Mouse (Mus musculus) embryonic facial prominence, embryonic 10.5 days (tissue): ENCODE data around the gene Itpr2. TPM values are rescaled to one million over a fixed set of nuclear protein-coding genes. Genes with fewer than 3 reads are reported as not detected.

Experiments used
- DNase-seq: peaks from one replicate; pipeline ENCODE4 v3.0.0-alpha.2; 2017; ENCODE audit warnings: low spot score
- H3K27ac ChIP-seq: fragments of 300-500 bp; sonication (generic); replicated peaks from 2 replicates; pipeline ENCODE4 v1.5.1; 2016; ENCODE audit warnings: mild to moderate bottlenecking
- H3K27me3 ChIP-seq: fragments of 300-500 bp; sonication (generic); replicated peaks from 2 replicates; pipeline ENCODE4 v1.6.1; 2016; ENCODE audit warnings: low read depth, mild to moderate bottlenecking; ENCODE audit not compliant: poor library complexity, severe bottlenecking
- H3K36me3 ChIP-seq: fragments of 300-500 bp; sonication (generic); replicated peaks from 2 replicates; pipeline ENCODE4 v1.6.1; 2016; ENCODE audit warnings: mild to moderate bottlenecking, moderate library complexity
- H3K4me1 ChIP-seq: fragments of 300-500 bp; sonication (generic); 2 replicates; pipeline ENCODE4 v1.6.1; 2016
- H3K4me3 ChIP-seq: fragments of 300-500 bp; sonication (generic); 2 replicates; pipeline ENCODE4 v1.5.1; 2016; ENCODE audit warnings: mild to moderate bottlenecking, moderate library complexity
- H3K9me3 ChIP-seq: fragments of 300-500 bp; sonication (generic); 2 replicates; pipeline ENCODE4 v1.6.1; 2016; ENCODE audit warnings: mild to moderate bottlenecking
- WGBS: fragments of 180-500 bp; shearing (Covaris S2); methylation state at CpG from one replicate; pipeline ENCODE4 v1.1.7; 2016; 5-methylcytosine and 5-hydroxymethylcytosine counted together
- polyA plus RNA-seq: library from polyadenylated mRNA; unstranded; fragments of >200 nt; fragmentation: Nextera tagmentation; extraction: Ambion mirVana; gene quantifications from 2 replicates; pipeline ENCODE4 v1.2.1, GENCODE M21; 2016

The Itpr2 gene
- polyA plus RNA-seq, 1 experiment from 2014 or later = 4.5 TPM

DNA sequence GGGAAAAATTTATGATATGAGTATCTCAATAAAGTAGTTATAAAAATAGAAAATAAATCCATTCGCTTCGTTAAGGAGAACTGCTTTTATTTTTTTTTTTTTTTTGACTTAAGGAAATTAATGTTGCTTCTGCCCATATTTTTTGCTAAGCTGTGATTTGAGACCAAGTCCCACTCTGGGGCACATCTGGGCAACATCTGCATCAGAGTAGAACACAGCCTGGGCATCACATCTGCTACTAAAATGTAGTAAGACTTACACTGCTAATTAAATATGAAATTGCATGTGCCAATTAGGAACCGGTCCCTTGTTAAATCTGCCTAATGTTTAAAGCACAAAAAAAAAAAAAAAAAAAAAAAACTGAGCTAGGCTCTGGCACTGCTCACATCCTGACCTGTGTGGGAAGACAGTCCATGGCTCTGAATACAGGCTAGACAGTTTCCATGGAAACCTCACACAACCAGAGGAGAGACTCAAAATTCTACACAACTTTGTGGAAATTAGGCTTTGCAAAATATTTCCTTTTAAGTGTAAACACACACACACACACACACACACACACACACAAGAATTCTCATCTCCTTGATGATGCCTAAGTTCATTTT is 247.7 kb downstream of the Itpr2 start:
- Histone ChIP-seq H3K36me3 (no peaks in the 10 kb centered on the region), H3K4me3 (no peak overlapping the region), H3K4me1 (peaks cover 15% of the 10 kb centered on the region), H3K9me3 (peaks cover 6% of the 10 kb centered on the region; the same call in 1 of the 2 replicates), H3K27ac (no peak overlapping the region), H3K27me3 (no peaks in the 10 kb centered on the region)
- 82% methylated on average over 3 of the region's 3 CpGs for WGBS
- no peak for DNase-seq

DNA sequence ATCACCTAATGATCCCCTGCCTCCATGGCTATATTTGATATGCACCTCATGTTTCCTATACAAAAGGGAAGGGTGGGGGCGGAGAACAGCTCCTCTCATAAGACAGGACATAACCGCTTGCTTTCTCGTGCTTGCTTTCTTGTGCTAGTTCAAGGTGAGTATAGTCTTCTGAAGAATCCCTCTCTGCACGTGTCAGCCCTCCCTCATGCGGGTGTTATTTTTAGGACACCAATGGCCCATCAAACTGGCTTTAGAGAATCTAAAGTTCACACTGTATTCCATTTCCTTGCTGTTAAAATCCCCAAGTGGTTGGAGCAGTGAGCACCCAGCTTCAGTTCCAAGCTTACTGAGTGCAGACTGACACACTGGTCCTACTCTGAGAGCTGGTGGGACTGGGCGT is 252.9 kb downstream of the Itpr2 start:
- no peaks in the 10 kb centered on the region for H3K27me3 ChIP-seq
- H3K4me3 ChIP-seq = no peak overlapping the region
- 89% methylated on average over 6 of the region's 6 CpGs for WGBS
- H3K4me1 ChIP-seq = 0 out of 2 replicates have a peak, but pooled peaks cover 9% of the 10 kb centered on the region
- no peaks in the 10 kb centered on the region for H3K36me3 ChIP-seq
- H3K27ac ChIP-seq = no peak overlapping the region
- DNase-seq = no peak
- no peaks in the 10 kb centered on the region; the same call in 1 of the 2 replicates for H3K9me3 ChIP-seq

DNA sequence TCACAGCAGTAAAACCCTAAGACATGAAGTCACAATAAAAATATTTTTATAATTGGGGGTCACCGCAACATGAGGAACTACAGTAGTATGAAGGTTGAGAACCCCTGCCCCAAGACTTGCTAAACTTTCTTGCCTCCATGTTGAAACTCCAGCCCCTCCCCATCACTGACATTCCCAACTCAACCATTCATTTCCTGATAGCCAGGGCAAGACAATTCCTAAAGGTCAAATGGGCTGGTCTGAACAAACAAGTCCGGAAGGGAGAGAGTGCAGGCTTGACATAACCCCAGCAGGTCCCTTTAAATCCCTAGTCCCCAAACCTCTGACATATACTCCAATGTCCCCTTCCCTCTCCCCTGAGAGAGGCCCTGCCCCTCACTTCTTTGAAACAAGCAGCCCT is 253.7 kb downstream of the Itpr2 start:
- no peaks in the 10 kb centered on the region; the same call in 1 of the 2 replicates for H3K9me3 ChIP-seq
- no peaks in the 10 kb centered on the region for H3K36me3 ChIP-seq
- no peak overlapping the region for H3K27ac ChIP-seq
- H3K27me3 ChIP-seq = no peaks in the 10 kb centered on the region
- no peak overlapping the region for H3K4me3 ChIP-seq
- 0 out of 2 replicates have a peak, but pooled peaks cover 5% of the 10 kb centered on the region for H3K4me1 ChIP-seq
- no peak for DNase-seq
- WGBS = 71% methylated on average over 2 of the region's 2 CpGs

DNA sequence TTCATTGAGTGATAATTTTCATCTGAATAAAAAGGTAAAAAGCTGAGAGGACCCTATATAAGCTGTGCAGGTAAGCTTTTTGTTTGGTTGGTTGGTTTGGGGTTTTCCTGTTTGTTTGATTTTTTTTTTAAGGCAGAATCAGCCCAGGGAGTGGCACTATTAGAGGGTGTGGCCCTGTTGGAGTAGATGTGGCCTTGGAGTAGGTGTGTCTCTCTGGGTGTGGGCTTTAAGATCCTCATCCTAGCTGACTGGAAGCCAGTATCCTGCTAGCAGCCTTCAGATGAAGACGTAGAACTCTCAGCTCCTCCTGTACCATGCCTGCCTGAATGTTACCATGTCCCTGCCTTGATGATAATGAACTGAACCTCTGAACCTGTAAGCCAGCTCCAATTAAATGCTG is 254.1 kb downstream of the Itpr2 start:
- Histone ChIP-seq H3K9me3 (no peaks in the 10 kb centered on the region; the same call in 1 of the 2 replicates), H3K4me3 (no peak overlapping the region), H3K27me3 (no peaks in the 10 kb centered on the region), H3K36me3 (no peaks in the 10 kb centered on the region), H3K4me1 (0 out of 2 replicates have a peak, but pooled peaks cover 9% of the 10 kb centered on the region), H3K27ac (no peak overlapping the region)
- 80% methylated on average over 1 of the region's 1 CpGs for WGBS
- DNase-seq = no peak

DNA sequence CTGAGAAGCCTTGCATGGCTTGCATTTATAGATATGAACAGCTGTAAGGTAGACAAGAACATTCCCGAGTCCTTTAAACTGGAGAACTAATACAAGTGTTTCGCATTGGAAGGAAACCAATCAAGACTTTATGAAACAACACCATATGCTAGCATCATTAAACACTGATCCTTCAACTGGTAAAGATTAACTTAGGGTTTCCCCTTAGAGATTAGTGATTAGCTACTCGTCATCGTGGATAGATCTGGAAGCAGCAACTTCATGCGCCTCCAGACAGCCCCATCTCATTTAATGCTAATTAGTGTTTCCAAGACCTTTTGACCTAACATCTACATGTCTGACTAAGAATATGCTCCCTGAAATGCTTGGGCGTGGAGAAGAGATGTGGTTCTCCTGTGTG is 255.7 kb downstream of the Itpr2 start:
- WGBS = 74% methylated on average over 6 of the region's 6 CpGs
- no peak overlapping the region for H3K27ac ChIP-seq
- no peak overlapping the region for H3K4me3 ChIP-seq
- 0 out of 2 replicates have a peak, but pooled peaks cover 13% of the 10 kb centered on the region for H3K4me1 ChIP-seq
- no peaks in the 10 kb centered on the region for H3K27me3 ChIP-seq
- H3K9me3 ChIP-seq = no peaks in the 10 kb centered on the region; the same call in 1 of the 2 replicates
- DNase-seq = no peak
- H3K36me3 ChIP-seq = no peaks in the 10 kb centered on the region

DNA sequence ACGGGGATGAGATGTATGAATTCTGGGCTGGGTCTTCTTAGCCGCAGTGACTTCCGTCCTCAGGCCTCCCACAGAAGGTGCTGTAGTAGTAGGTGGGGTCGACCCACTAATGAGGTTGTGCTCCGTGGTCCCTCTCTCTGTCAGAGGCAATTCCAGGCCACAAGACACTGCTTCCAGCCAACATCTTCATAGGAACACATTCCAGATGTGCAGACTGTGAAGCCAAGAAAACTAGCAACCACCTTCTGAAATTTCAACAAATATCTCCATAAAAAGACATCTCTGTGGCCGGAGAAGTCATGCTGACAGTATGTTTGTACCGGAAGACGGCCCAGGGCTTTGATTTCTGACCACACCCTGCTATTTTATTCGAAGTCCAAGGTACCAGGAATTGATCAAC is 256.1 kb downstream of the Itpr2 start:
- Histone ChIP-seq H3K4me1 (0 out of 2 replicates have a peak, but pooled peaks cover 13% of the 10 kb centered on the region), H3K27me3 (no peaks in the 10 kb centered on the region), H3K27ac (no peak overlapping the region), H3K4me3 (no peak overlapping the region), H3K36me3 (no peaks in the 10 kb centered on the region), H3K9me3 (no peaks in the 10 kb centered on the region; the same call in 1 of the 2 replicates)
- WGBS = 85% methylated on average over 9 of the region's 9 CpGs
- DNase-seq = no peak

DNA sequence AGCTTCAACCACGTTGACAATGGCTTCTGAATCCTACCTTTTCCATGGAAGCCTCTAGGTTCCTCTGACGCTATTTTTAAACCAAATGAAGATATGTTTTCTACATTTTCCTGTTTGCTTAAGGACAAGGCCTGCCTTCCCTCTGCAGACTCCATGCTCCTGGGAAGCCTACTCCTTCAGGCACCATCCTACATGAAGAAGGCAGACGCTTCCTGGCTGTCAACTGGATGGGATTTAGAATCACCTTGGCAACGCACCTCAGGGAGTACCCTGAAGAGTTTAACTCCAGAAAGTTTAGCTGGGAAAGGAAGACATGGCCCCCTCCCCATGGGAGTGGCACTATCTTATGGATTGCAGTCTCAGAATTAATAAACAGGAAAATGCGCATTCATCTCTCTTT is 259.0 kb downstream of the Itpr2 start:
- Histone ChIP-seq H3K27ac (no peak overlapping the region), H3K4me3 (no peak overlapping the region), H3K27me3 (no peaks in the 10 kb centered on the region), H3K9me3 (no peaks in the 10 kb centered on the region; the same call in 1 of the 2 replicates), H3K36me3 (no peaks in the 10 kb centered on the region), H3K4me1 (0 out of 2 replicates have a peak, but pooled peaks cover 12% of the 10 kb centered on the region)
- 73% methylated on average over 5 of the region's 5 CpGs for WGBS
- DNase-seq = no peak

DNA sequence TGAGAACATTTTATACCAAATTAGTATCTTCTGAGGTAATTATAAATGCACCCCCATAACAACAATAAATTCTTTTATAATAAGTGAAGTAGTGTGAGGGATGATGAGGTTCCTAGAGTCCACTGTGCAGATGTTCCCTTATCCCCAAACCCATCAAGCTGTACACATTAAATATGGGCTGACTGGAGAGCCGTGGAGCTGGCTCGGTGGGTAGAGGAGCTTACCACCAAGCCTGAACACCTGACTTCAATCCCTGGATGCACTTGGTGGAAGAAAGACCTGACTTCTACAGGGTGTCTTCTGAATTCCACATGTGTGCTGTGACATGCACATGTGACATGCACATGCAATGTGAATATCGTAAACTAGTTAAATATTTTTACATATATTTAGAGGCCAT is 260.7 kb downstream of the Itpr2 start:
- WGBS = 90% methylated on average over 3 of the region's 3 CpGs
- Histone ChIP-seq H3K4me3 (no peak overlapping the region), H3K36me3 (no peaks in the 10 kb centered on the region), H3K4me1 (0 out of 2 replicates have a peak, but pooled peaks cover 12% of the 10 kb centered on the region), H3K9me3 (no peaks in the 10 kb centered on the region; the same call in 1 of the 2 replicates), H3K27me3 (no peaks in the 10 kb centered on the region), H3K27ac (no peak overlapping the region)
- DNase-seq = no peak

DNA sequence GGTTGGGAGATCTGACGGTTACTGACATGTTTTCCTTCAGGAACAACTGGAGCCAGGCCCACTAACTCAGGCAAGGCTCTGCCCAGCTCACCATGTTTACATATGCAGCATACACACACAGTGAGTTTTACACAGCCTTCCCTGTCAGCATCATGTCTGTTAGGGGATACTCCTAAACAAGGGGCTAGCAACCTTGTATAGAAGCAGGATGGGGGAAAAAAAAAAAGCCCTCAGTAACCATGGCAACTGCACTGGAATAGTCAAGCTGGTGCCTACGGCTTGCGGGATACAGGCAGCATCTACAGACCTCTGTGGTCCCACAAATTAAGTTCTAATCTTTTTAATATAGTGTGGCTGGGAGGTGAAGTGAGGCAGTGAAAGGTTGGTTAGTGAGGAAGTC is 266.9 kb downstream of the Itpr2 start:
- peaks cover 10% of the 10 kb centered on the region; the same call in 1 of the 2 replicates for H3K4me1 ChIP-seq
- no peak overlapping the region for H3K27ac ChIP-seq
- no peak for DNase-seq
- WGBS = 66% methylated on average over 3 of the region's 3 CpGs
- H3K36me3 ChIP-seq = no peaks in the 10 kb centered on the region
- no peak overlapping the region for H3K4me3 ChIP-seq
- H3K9me3 ChIP-seq = no peaks in the 10 kb centered on the region
- H3K27me3 ChIP-seq = no peaks in the 10 kb centered on the region

DNA sequence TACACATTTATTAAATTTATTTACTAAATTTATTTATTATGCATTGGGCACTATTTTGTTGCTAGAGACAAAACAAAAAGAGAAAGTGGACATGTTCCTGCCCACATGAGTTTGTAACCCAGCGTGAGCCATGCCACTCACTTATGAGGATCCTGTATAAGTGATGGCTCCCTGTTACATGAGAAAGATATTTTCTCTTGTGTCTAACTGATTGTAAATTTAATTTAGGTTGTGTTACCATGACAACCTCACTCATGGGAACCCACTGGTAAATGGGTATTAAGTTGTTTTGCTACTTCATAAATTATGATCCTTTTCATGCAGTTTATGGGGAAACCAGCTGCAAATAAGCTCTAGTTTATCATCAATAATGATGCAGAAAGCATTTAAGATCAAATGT is 267.6 kb downstream of the Itpr2 start:
- Histone ChIP-seq H3K27me3 (no peaks in the 10 kb centered on the region), H3K4me1 (peaks cover 14% of the 10 kb centered on the region), H3K9me3 (no peaks in the 10 kb centered on the region), H3K4me3 (no peak overlapping the region), H3K27ac (no peak overlapping the region), H3K36me3 (no peaks in the 10 kb centered on the region)
- WGBS = 92% methylated on average over 1 of the region's 1 CpGs
- no peak for DNase-seq

DNA sequence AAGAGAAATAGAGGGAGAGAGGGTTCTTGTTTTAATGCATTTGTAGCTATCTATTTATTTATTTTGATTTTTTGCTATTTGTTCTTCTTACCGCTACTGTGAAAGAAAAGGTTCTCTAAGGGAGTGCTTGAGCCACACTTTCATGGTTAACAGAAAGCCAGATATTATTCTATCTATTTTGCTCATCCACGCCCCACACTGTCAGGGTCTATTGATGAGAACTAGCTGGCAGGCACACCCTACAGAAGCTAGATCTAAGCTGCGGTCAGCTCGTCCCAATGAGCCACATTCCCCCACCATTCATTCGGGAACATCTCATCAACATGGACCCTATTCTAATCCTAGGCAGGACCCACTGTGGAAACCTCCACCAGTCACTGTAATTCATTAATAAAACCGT is 271.1 kb downstream of the Itpr2 start:
- no peaks in the 10 kb centered on the region for H3K9me3 ChIP-seq
- no peaks in the 10 kb centered on the region for H3K36me3 ChIP-seq
- H3K27me3 ChIP-seq = no peaks in the 10 kb centered on the region
- no peak for DNase-seq
- WGBS = 92% methylated on average over 6 of the region's 6 CpGs
- no peak overlapping the region for H3K4me3 ChIP-seq
- H3K4me1 ChIP-seq = peaks cover 12% of the 10 kb centered on the region
- H3K27ac ChIP-seq = no peak overlapping the region

DNA sequence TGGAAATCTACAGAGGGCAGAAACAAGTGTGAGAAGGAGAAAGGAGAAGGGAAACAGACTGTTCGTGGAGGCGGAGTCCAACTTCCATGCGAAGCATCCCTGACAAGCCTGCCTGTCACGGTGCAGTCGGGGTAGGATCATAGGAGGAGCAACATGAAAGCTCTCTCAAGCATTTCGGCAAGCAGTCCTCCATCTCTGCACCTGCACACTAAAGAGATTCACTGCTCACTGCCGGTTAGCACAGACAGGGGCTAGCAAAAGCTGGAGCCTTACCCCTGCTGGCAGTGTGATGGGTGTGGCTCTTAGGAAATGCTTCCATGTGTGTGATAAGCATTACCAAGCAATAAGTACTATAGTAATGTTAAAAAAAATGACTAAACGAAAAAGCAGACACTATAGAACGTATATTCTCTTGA is 271.6 kb downstream of the Itpr2 start:
- H3K4me1 ChIP-seq = peaks cover 15% of the 10 kb centered on the region
- no peak overlapping the region for H3K4me3 ChIP-seq
- H3K36me3 ChIP-seq = no peaks in the 10 kb centered on the region
- no peak overlapping the region for H3K27ac ChIP-seq
- 75% methylated on average over 9 of the region's 9 CpGs for WGBS
- no peaks in the 10 kb centered on the region for H3K9me3 ChIP-seq
- DNase-seq = no peak
- H3K27me3 ChIP-seq = no peaks in the 10 kb centered on the region

DNA sequence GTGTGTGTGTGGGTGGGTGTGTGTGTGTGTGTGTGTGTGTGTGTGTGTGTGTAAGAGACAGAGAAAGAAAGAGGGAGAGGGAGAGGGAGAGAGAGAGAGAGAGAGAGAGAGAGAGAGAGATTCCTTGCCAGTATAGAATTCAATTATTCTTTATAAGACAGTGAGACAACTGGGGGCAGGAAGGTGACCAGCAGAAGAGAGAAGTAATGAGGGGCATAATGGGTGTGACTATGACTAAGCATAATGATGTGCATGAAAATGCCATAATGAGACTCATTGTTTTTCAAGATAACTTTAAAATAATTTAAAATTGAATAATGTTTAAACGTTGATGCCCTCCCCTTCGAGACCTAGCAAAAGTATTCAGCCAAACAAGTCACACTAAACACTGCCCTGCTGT is 272.1 kb downstream of the Itpr2 start:
- Histone ChIP-seq H3K27me3 (no peaks in the 10 kb centered on the region), H3K4me1 (peaks cover 12% of the 10 kb centered on the region), H3K36me3 (no peaks in the 10 kb centered on the region), H3K27ac (no peak overlapping the region), H3K4me3 (no peak overlapping the region), H3K9me3 (no peaks in the 10 kb centered on the region)
- 90% methylated on average over 2 of the region's 2 CpGs for WGBS
- no peak for DNase-seq
